Mouse (Mus musculus) ES-E14 (cell line): ENCODE results near the gene Ndufs4.
A peak's percentile ranks its signal among the peaks of the same experiment; 100 is the strongest.

Experiments used
- CHD2 ChIP-seq: IDR thresholded peaks from 2 replicates; pipeline ENCODE4 v1.6.1; 2014; ENCODE audit warnings: mild to moderate bottlenecking, low read depth, low read length, inconsistent platforms
- HCFC1 ChIP-seq: IDR thresholded peaks from 2 replicates; pipeline ENCODE4 v1.6.1; 2012; ENCODE audit warnings: low read length, inconsistent platforms, borderline replicate concordance; ENCODE audit not compliant: insufficient read depth
- MAFK ChIP-seq: IDR thresholded peaks from 2 replicates; pipeline ENCODE4 v1.6.1; 2014; ENCODE audit warnings: mild to moderate bottlenecking, low read depth, low read length, inconsistent platforms; ENCODE audit not compliant: insufficient read depth
- ZC3H11A ChIP-seq: IDR thresholded peaks from 2 replicates; pipeline ENCODE4 v1.6.1; 2012; ENCODE audit warnings: low read depth, mild to moderate bottlenecking, inconsistent platforms, low read length, borderline replicate concordance
- ZNF384 ChIP-seq: IDR thresholded peaks from 2 replicates; pipeline ENCODE4 v1.6.1; 2012; ENCODE audit warnings: low read depth, low read length, inconsistent platforms

DNA sequence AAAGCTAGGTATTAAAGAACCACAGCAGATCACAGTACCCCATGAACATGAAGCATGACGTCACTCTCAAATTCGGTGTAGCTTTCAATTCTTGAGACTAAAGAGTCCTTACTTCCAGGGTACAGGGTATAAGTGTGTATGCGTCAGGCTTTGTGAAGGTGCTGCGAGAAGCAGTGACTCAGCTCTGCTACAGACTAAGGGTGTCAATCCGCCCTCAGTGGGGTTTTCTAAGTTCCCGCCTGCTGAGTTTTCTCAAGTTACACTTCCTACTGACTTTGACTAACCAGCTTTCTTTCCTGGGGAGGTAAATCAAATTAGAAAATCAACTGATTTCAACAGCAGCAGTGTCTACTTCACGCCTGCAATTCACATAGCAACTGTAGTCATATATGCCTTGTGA lies 83.4 kb downstream of the Ndufs4 start:
- TF ChIP-seq ZC3H11A (no peak), MAFK (peak; percentile 32; the same call in 1 of the 2 replicates), HCFC1 (no peak), CHD2 (no peak), ZNF384 (no peak)
